Mouse (Mus musculus) retina, postnatal 7 days (tissue): ENCODE data around the gene Mkrn2.
"Not testable (repeated sequence)": the region's sequence is repeated elsewhere in the genome, so short reads cannot be mapped to it uniquely, and the experiment has no call there.

Experiments
- DNase-seq: peaks from one replicate; pipeline ENCODE4 v3.0.0-alpha.2; 2012; ENCODE audit warnings: low read depth, low spot score

The Mkrn2 gene

GRCm38 (mm10) chr6:115607429-115607828 is 5.7 kb downstream of the Mkrn2 start:
- DNase-seq, result no peak

GRCm38 (mm10) chr6:115609121-115609520 is 7.4 kb downstream of the Mkrn2 start:
- DNase-seq, result no peak

- no peak for DNase-seq
These were observed 8.6 kb downstream of the Mkrn2 start for GRCm38 (mm10) chr6:115610301-115610700.

- DNase-seq, result no peak
These were observed 12.1 kb downstream of the Mkrn2 start for GRCm38 (mm10) chr6:115613793-115614192.

GRCm38 (mm10) chr6:115615983-115616382 is 14.3 kb downstream of the Mkrn2 start:
- no peak for DNase-seq

GRCm38 (mm10) chr6:115619818-115620217 is 18.1 kb downstream of the Mkrn2 start:
- no peak for DNase-seq

GRCm38 (mm10) chr6:115620942-115621341 is 19.2 kb downstream of the Mkrn2 start:
- no peak for DNase-seq

GRCm38 (mm10) chr6:115626121-115626520 is 24.4 kb downstream of the Mkrn2 start:
- DNase-seq, result no peak

GRCm38 (mm10) chr6:115631056-115631795 is 29.5 kb downstream of the Mkrn2 start:
- no peak for DNase-seq

- DNase-seq, result no peak
These were observed 32.3 kb downstream of the Mkrn2 start for GRCm38 (mm10) chr6:115634015-115634414.

GRCm38 (mm10) chr6:115638188-115638587 is 36.5 kb downstream of the Mkrn2 start:
- not testable (repeated sequence) for DNase-seq

GRCm38 (mm10) chr6:115643315-115643714 is 41.6 kb downstream of the Mkrn2 start:
- no peak for DNase-seq

GRCm38 (mm10) chr6:115649792-115650365 is 48.2 kb downstream of the Mkrn2 start:
- no peak for DNase-seq

- DNase-seq, result no peak
These were observed 49.0 kb downstream of the Mkrn2 start for GRCm38 (mm10) chr6:115650476-115651427.

GRCm38 (mm10) chr6:115651719-115652118 is 50.0 kb downstream of the Mkrn2 start:
- DNase-seq, result no peak

- no peak for DNase-seq
These were observed 52.2 kb downstream of the Mkrn2 start for GRCm38 (mm10) chr6:115653939-115654338.

GRCm38 (mm10) chr6:115658802-115659201 is 57.1 kb downstream of the Mkrn2 start:
- no peak for DNase-seq

- DNase-seq, result no peak
These were observed 62.6 kb downstream of the Mkrn2 start for GRCm38 (mm10) chr6:115664268-115664667.

- no peak for DNase-seq
These were observed 64.9 kb downstream of the Mkrn2 start for GRCm38 (mm10) chr6:115666641-115667040.
